Mouse (Mus musculus) megakaryocyte-erythroid progenitor cell, adult 5-6 weeks (primary cell): Measurements from ENCODE around the gene Cuedc1. TPM values are rescaled to one million over a fixed set of nuclear protein-coding genes. Genes with fewer than 3 reads are reported as not detected.

Experiments
- ATAC-seq: replicated peaks from 2 replicates; pipeline ENCODE4 v1.8.0; 2016; ENCODE audit warnings: mild to moderate bottlenecking, inconsistent platforms; ENCODE audit not compliant: severe bottlenecking, poor library complexity, low FRiP score, low TSS enrichment
- total RNA-seq, 2 experiments: library from RNA; stranded (forward) in 1 of 2; stranded (reverse) in 1 of 2; fragments of 200-1000, 215-1000 nt in 1 of 2; fragments of >200 nt in 1 of 2; fragmentation: Nextera tagmentation in 1 of 2; gene quantifications; 2 replicates each; pipeline ENCODE4 v1.2.3; 2014 to 2017

Cuedc1 gene
- total RNA-seq (2014; fragmentation: Nextera tagmentation) (1.7 and 2.3 TPM in 2 replicates), total RNA-seq (2017) (0.19 and 2.8 TPM in 2 replicates)

GRCm38 (mm10) chr11:88098021-88098729 is at the start of gene Cuedc1:
TSS of gene Cuedc1 (plus strand) at chr11:88098058.
- no peak for ATAC-seq

- no peak for ATAC-seq
These were observed 48.7 kb upstream of the Cuedc1 start for GRCm38 (mm10) chr11:88048961-88049670.

DNA sequence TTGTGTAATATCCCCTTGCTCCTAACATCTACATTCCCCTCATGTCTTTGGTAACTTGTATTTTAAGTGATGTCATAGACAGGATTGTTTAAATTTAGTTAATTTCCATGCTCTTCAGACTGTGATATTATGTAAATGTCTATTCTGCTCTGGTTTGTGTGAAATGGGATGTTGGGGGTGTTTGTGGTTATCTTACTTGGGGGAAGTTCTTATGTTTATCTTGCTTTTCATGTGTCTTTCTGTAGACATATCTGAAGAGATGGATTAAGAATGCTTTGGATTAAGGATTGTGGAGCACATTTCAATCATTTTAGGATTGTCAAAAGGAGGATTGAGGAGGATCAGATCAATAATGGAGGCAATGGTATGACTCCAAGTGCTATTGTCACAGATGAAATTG is 48.1 kb upstream of the Cuedc1 start:
- ATAC-seq: no peak

DNA sequence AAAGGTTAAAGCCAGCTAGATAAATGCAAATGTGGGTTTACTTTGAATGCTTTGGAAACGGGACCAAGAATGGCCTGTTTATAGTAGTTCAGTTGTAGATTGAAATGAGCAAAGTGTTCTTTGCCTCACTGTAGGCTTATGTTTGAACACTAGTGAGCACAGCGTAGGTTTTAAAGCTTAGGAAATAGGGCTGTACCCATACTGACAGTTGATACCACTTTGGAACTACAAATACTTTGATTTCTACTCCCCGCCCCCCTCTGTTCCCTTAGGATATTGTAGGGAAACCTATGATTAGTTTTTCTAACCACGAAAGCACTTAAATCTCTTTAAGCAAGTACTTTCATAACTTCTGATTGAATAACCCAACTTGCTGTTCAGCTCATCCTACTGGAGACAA is 45.2 kb upstream of the Cuedc1 start:
- no peak for ATAC-seq

DNA sequence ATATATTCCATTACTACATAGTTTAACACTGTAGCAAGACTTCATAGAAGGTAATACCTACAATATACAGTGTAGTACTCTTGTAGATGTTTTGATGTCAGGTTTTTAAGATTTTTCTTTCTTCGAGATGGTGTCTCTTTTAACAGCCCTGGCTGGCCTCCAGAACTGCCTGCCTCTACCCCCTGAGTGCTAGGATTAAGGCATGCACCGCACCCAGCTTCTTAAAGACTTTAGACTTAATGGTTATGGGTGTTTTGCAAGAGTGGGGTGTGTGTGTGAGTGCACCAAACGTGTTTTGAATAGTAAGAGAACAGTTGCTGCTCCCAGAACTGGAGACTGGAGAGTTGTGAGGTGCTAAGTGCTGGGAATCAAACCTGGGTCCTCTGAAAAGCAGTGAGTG is 44.0 kb upstream of the Cuedc1 start:
- no peak for ATAC-seq

GRCm38 (mm10) chr11:88054589-88054988 is 43.3 kb upstream of the Cuedc1 start:
- 0 out of 2 replicates have a peak, but pooled peaks have one; percentile 34 for ATAC-seq

DNA sequence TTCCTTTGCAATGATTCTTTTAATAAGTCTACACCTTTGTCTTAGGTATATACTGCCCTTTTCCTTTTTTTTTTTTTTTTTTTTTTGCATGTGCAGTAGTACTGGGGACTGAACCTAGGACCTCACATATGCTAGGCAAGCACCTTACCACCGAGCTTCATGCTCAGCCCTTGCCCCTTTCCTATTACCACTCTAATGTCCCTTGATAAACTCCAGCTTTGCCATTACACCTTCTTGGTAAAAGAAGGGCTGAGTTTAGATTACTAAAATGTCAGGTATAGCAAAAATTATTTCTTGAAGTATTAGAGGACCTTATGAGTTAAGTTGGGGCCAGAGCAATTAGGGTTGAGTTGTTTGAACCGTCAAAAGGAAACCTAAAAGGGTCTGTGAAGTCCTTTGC is 42.1 kb upstream of the Cuedc1 start:
- no peak for ATAC-seq

- ATAC-seq: no peak
These were observed 40.1 kb upstream of the Cuedc1 start for GRCm38 (mm10) chr11:88057788-88058187.

GRCm38 (mm10) chr11:88059141-88059540 is 38.7 kb upstream of the Cuedc1 start:
- ATAC-seq: peak; percentile 93

- no peak for ATAC-seq
These were observed 35.8 kb upstream of the Cuedc1 start for GRCm38 (mm10) chr11:88061892-88062625.

DNA sequence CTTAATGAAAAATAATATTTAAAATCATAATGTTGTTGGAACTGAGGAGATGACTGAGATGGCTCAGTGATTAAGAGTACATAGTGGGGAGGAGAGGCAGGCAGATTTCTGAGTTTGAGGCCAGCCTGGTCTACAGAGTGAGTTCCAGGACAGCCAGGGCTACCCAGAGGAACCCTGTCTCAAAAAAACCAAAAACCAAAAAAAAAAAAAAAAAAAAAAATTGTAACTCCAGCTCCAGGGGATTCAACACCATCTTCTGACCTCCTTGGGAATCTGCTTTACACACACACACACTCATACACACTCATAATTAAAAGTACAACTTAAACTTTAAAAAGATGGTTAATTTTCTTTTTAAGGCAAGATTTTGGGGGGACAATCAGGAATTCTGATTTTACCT is 32.1 kb upstream of the Cuedc1 start:
- no peak for ATAC-seq

DNA sequence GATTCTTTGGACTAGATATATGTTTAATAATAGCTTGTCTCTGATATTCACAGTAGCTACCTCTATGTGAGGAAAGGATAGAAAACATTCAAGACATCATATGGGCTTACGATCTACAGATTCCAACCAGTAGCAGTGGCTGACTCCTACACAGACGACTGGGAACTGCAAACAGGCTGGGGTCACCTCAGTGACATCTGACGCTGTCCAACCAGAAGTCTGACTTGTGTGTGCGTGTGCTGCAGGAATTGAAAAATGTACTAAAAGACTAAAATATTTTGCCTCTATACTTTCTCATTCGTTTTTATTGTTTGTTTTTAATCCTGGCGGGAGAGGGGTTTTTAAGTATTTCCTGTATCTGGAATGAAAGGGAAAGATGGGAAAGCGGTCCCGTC is 30.7 kb upstream of the Cuedc1 start:
- ATAC-seq: peak; percentile 46; the same call in 1 of the 2 replicates

GRCm38 (mm10) chr11:88067586-88068410 is 30.1 kb upstream of the Cuedc1 start, which contains the start of gene Vezf1:
TSS of gene Vezf1 (plus strand) at chr11:88068279.
- peak; percentile 92 for ATAC-seq

DNA sequence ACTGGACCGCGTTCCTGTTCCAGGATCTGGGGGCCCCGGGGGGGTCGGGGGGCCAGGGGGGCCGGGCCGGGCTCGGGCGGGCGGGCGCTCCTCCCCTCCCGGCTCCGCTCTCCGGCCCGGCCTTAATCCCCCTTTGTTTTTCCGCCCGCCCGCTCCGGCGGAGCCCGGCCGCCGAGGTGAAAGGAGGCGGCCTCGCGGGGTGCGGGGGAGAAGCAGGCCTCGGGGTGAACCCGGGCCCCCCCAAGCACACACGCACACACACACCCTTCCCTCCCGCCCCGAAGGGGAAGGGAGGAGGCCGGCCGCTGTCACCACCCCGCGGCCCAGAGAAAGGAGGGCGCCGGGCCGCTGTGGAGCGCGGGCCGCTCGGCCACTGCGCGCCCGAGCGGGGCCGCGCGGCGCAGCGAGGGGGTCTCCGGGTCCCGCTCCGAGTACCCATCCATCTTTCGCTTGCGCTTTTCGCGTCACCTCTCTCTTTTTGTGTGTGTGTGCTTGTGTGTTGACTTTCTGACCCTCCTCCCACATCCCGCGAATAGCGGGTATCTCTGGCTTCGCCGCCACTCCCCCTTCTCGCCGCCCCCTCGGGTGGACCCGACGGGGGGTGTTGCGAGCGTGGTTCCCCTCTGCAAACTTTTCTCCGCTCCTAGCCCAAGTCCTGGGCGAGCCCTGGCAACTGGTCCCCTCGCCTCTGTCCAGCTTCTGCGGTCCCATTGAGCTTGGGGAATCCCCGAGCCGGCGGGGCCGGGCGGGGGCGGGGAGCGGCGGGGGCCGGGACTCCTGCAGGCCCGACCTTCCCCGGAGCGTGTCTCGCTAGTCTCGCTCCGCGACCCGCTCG is 29.2 kb upstream of the Cuedc1 start:
- ATAC-seq: peak; percentile 23; the same call in 1 of the 2 replicates

DNA sequence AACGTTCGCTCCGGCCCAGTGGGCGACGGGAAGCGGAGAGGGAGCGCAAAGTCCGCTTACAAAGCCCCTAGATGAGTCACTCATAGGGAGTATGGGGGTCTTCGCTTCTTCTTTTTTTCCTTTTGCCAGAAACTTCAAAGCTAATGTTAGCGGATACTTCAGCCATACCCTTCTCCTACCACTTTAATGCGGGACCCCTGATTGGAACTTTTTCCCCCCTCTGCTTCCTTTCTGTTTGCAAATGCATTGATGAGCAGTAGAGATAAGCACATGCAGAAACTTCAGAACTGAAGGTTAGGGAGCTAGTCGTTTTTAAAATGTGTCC is 28.6 kb upstream of the Cuedc1 start:
- ATAC-seq: no peak

GRCm38 (mm10) chr11:88070392-88070791 is 27.5 kb upstream of the Cuedc1 start:
- ATAC-seq: no peak

GRCm38 (mm10) chr11:88071113-88071512 is 26.7 kb upstream of the Cuedc1 start:
- ATAC-seq: no peak

GRCm38 (mm10) chr11:88073343-88073875 is 24.4 kb upstream of the Cuedc1 start:
- no peak; the same call in 1 of the 2 replicates for ATAC-seq
